20 mouse cellular contexts compared by ENCODE assay signal in genomic region chr10:37849291-37849846, GRCm38 (mm10).
DNase-seq lines count a peak whose midpoint lies in the region; ATAC-seq and TF ChIP-seq lines count a peak whose summit lies in the region.
"Had no signal": no experiment of that assay in that cellular context is flagged by ENCODE, and none has a peak within 500 bp of the region (broad histone marks: within the 10 kb centered on the region; RNA-seq: fewer than 3 reads in every experiment).

No protein-coding gene starts in this region.

- no peak for ATAC-seq in limb, embryonic 14.5 days (ENCODE audit: low FRiP score, low read depth)
- peak; percentile 58; the same call in 1 of the 2 replicates for ATAC-seq in forebrain, embryonic 15.5 days (replicated peaks)
- ATAC-seq in stomach, postnatal 0 days (ENCODE audit: low FRiP score, low TSS enrichment): no peak
- ATAC-seq: CD4-positive, CD25-positive, alpha-beta regulatory T cell, adult 4 months; inflammation-experienced regulatory T-cells, adult 6 months had no signal

- no peaks in the 10 kb centered on the region for H3K4me1 ChIP-seq in limb, embryonic 14.5 days (ENCODE audit: control insufficient read depth, insufficient read depth, low read length)
- H3K4me1 ChIP-seq in limb, embryonic 10.5 days: no peaks in the 10 kb centered on the region
- H3K4me1 ChIP-seq in forebrain, embryonic 15.5 days: no peaks in the 10 kb centered on the region
- H3K4me1 ChIP-seq in stomach, postnatal 0 days (replicated peaks; ENCODE audit: control insufficient read depth, insufficient read depth): no peaks in the 10 kb centered on the region
- H3K4me1 ChIP-seq: heart, embryonic 12.5 days; hindbrain, embryonic 15.5 days had no signal

- no peak for TF ChIP-seq EP300 in stomach, postnatal 0 days (optimal IDR thresholded peaks at IDR 0.05)

- no peak for TF ChIP-seq POLR2A in limb, embryonic 14.5 days (IDR thresholded peaks at IDR 0.05; ENCODE audit: borderline replicate concordance, extremely low read depth, insufficient read depth, insufficient read length)

- no peak overlapping the region for H3K9ac ChIP-seq in limb, embryonic 14.5 days (ENCODE audit: low read depth, low read length, severe bottlenecking)
- no peak overlapping the region for H3K9ac ChIP-seq in forebrain, embryonic 15.5 days (replicated peaks)
- no peak overlapping the region for H3K9ac ChIP-seq in stomach, postnatal 0 days (ENCODE audit: low read length)
- H3K9ac ChIP-seq: heart, embryonic 12.5 days; hindbrain, embryonic 15.5 days had no signal

- peak; percentile 8 to 20 for DNase-seq in cerebellum, postnatal 10 days
- DNase-seq in cerebellum, adult 9-10 months: no peak
- DNase-seq in limb, embryonic 14.5 days (ENCODE audit: low spot score): peak; percentile 4
- DNase-seq in limb, embryonic 10.5 days (ENCODE audit: low spot score): no peak
- peak; percentile 50 for DNase-seq in Muller cell, postnatal 12 days (ENCODE audit: inconsistent ontology term)
- DNase-seq in left cerebral cortex, adult 11 months (ENCODE audit: low spot score): no peak
- no peak for DNase-seq in stomach, postnatal 0 days (ENCODE audit: low spot score)
- DNase-seq: adrenal gland, postnatal 10 days; B cell, adult 2 months; cerebellum, adult 11-12 months; cerebellum, adult 9-11 months; gastrocnemius, postnatal 25 days had no signal

- H3K27ac ChIP-seq in limb, embryonic 14.5 days (replicated peaks; ENCODE audit: low read depth, low read length): no peak overlapping the region
- no peak overlapping the region for H3K27ac ChIP-seq in limb, embryonic 10.5 days
- no peak overlapping the region for H3K27ac ChIP-seq in forebrain, embryonic 15.5 days (replicated peaks)
- H3K27ac ChIP-seq in stomach, postnatal 0 days (replicated peaks): no peak overlapping the region
- H3K27ac ChIP-seq: embryonic facial prominence, embryonic 10.5 days; hindbrain, embryonic 10.5 days; hindbrain, embryonic 15.5 days had no signal

- TF ChIP-seq CTCF in stomach, postnatal 0 days (IDR thresholded peaks at IDR 0.05; ENCODE audit: low read depth): no peak

- H3K9me3 ChIP-seq in limb, embryonic 14.5 days (ENCODE audit: control insufficient read depth, low read length): peaks cover 3% of the 10 kb centered on the region; the same call in 1 of the 2 replicates
- no peaks in the 10 kb centered on the region; the same call in 1 of the 2 replicates for H3K9me3 ChIP-seq in limb, embryonic 10.5 days (replicated peaks)
- no peaks in the 10 kb centered on the region for H3K9me3 ChIP-seq in forebrain, embryonic 15.5 days
- 0 out of 2 replicates have a peak, but pooled peaks cover 3% of the 10 kb centered on the region for H3K9me3 ChIP-seq in stomach, postnatal 0 days (ENCODE audit: control insufficient read depth, low read length)
- H3K9me3 ChIP-seq: hindbrain, embryonic 15.5 days had no signal

- H3K27me3 ChIP-seq in limb, embryonic 14.5 days (ENCODE audit: control insufficient read depth, insufficient read depth, low read length): no peaks in the 10 kb centered on the region
- H3K27me3 ChIP-seq in limb, embryonic 10.5 days (ENCODE audit: low read depth, poor library complexity, severe bottlenecking): no peaks in the 10 kb centered on the region
- H3K27me3 ChIP-seq in forebrain, embryonic 15.5 days: no peaks in the 10 kb centered on the region
- no peaks in the 10 kb centered on the region for H3K27me3 ChIP-seq in stomach, postnatal 0 days (ENCODE audit: control insufficient read depth, insufficient read depth, low read length)
- H3K27me3 ChIP-seq: heart, embryonic 12.5 days; hindbrain, embryonic 15.5 days had no signal

- H3K4me3 ChIP-seq in limb, embryonic 14.5 days (replicated peaks; ENCODE audit: low read length): no peak overlapping the region
- no peak overlapping the region for H3K4me3 ChIP-seq in limb, embryonic 10.5 days
- H3K4me3 ChIP-seq in forebrain, embryonic 15.5 days: no peak overlapping the region
- H3K4me3 ChIP-seq in stomach, postnatal 0 days (ENCODE audit: low read depth, low read length): no peak overlapping the region
- H3K4me3 ChIP-seq: embryonic facial prominence, embryonic 10.5 days; heart, embryonic 12.5 days; hindbrain, embryonic 10.5 days; hindbrain, embryonic 15.5 days had no signal

- no peaks in the 10 kb centered on the region for H3K36me3 ChIP-seq in limb, embryonic 14.5 days (ENCODE audit: control insufficient read depth, insufficient read depth, low read length)
- H3K36me3 ChIP-seq in limb, embryonic 10.5 days: no peaks in the 10 kb centered on the region
- no peaks in the 10 kb centered on the region for H3K36me3 ChIP-seq in forebrain, embryonic 15.5 days
- H3K36me3 ChIP-seq in stomach, postnatal 0 days (ENCODE audit: control insufficient read depth, insufficient read depth, low read length): no peaks in the 10 kb centered on the region
- H3K36me3 ChIP-seq: embryonic facial prominence, embryonic 10.5 days; G1E; heart, embryonic 12.5 days; hindbrain, embryonic 15.5 days had no signal

- 58% methylated on average over 1 of the region's 1 CpGs for WGBS in limb, embryonic 14.5 days
- WGBS in limb, embryonic 10.5 days: 96% methylated on average over 1 of the region's 1 CpGs
- 27% methylated on average over 1 of the region's 1 CpGs for WGBS in forebrain, embryonic 15.5 days
- 60% methylated on average over 1 of the region's 1 CpGs for WGBS in stomach, postnatal 0 days

- H3K4me2 ChIP-seq in limb, embryonic 14.5 days (replicated peaks; ENCODE audit: low read depth, low read length, severe bottlenecking): no peak overlapping the region
- no peak overlapping the region for H3K4me2 ChIP-seq in forebrain, embryonic 15.5 days (replicated peaks)
- H3K4me2 ChIP-seq in stomach, postnatal 0 days (replicated peaks; ENCODE audit: low read depth): no peak overlapping the region
- H3K4me2 ChIP-seq: heart, embryonic 12.5 days; hindbrain, embryonic 15.5 days had no signal

Comparison
In these comparisons a context has a peak if more than half of its experiments do, and no peak if none do; other contexts are left out.
1. DNase-seq: peak in cerebellum, postnatal 10 days (2 of 2), limb, embryonic 14.5 days (single experiment) and Muller cell, postnatal 12 days (single experiment); none in cerebellum, adult 9-10 months (single experiment), limb, embryonic 10.5 days (single experiment), left cerebral cortex, adult 11 months (single experiment) and stomach, postnatal 0 days (single experiment).